Mouse (Mus musculus) ES-E14 (cell line): Measurements from ENCODE around the gene Fancg. TPM values are rescaled to one million over a fixed set of nuclear protein-coding genes. Genes with fewer than 3 reads are reported as not detected.

Experiments
- DNase-seq: peaks from one replicate; pipeline ENCODE4 v3.0.0-alpha.2; 2013; ENCODE audit warnings: low read depth, low spot score
- H3K27ac ChIP-seq: 2 replicates; pipeline ENCODE4 v1.5.1; 2012; ENCODE audit warnings: low read depth, mild to moderate bottlenecking, low read length, moderate library complexity, mixed read lengths; ENCODE audit not compliant: poor library complexity, insufficient read depth, severe bottlenecking
- H3K36me3 ChIP-seq: 2 replicates; pipeline ENCODE4 v1.6.1; 2012; ENCODE audit warnings: mild to moderate bottlenecking, low read length, moderate library complexity, mixed read lengths; ENCODE audit not compliant: control insufficient read depth, poor library complexity, insufficient read depth, severe bottlenecking
- H3K4me1 ChIP-seq, 2 experiments: fragments of 150-350 bp in 1 of 2; sonication (generic) in 1 of 2; 2 replicates each; pipeline ENCODE4 v1.6.1; 2012; ENCODE audit warnings: low read length in 2 of 2, mild to moderate bottlenecking in 1 of 2, mixed read lengths in 1 of 2; ENCODE audit not compliant: control insufficient read depth in 2 of 2, insufficient read depth in 2 of 2, poor library complexity in 1 of 2
- H3K4me3 ChIP-seq, 2 experiments: fragments of 150-350 bp in 1 of 2; sonication (generic) in 1 of 2; 2 replicates each; pipeline ENCODE4 v1.5.1; 2012; ENCODE audit warnings: low read length in 2 of 2, low read depth in 1 of 2, mild to moderate bottlenecking in 1 of 2, mixed read lengths in 1 of 2; ENCODE audit not compliant: insufficient read depth in 1 of 2, poor library complexity in 1 of 2, severe bottlenecking in 1 of 2
- H3K9ac ChIP-seq: 2 replicates; pipeline ENCODE4 v1.6.1; 2012; ENCODE audit warnings: low read depth, mild to moderate bottlenecking, low read length, mixed read lengths; ENCODE audit not compliant: poor library complexity, insufficient read depth, severe bottlenecking
- H3K9me3 ChIP-seq: fragments of 150-350 bp; sonication (generic); 2 replicates; pipeline ENCODE4 v1.6.1; 2012; ENCODE audit warnings: low read depth, mild to moderate bottlenecking, low read length; ENCODE audit not compliant: control insufficient read depth, insufficient read depth
- CHD2 ChIP-seq: IDR thresholded peaks from 2 replicates; pipeline ENCODE4 v1.6.1; 2014; ENCODE audit warnings: mild to moderate bottlenecking, low read depth, low read length, inconsistent platforms
- HCFC1 ChIP-seq: IDR thresholded peaks from 2 replicates; pipeline ENCODE4 v1.6.1; 2012; ENCODE audit warnings: low read length, inconsistent platforms, borderline replicate concordance; ENCODE audit not compliant: insufficient read depth
- MAFK ChIP-seq: IDR thresholded peaks from 2 replicates; pipeline ENCODE4 v1.6.1; 2014; ENCODE audit warnings: mild to moderate bottlenecking, low read depth, low read length, inconsistent platforms; ENCODE audit not compliant: insufficient read depth
- ZC3H11A ChIP-seq: IDR thresholded peaks from 2 replicates; pipeline ENCODE4 v1.6.1; 2012; ENCODE audit warnings: low read depth, mild to moderate bottlenecking, inconsistent platforms, low read length, borderline replicate concordance
- ZNF384 ChIP-seq: IDR thresholded peaks from 2 replicates; pipeline ENCODE4 v1.6.1; 2012; ENCODE audit warnings: low read depth, low read length, inconsistent platforms
- in situ Hi-C, 2 experiments: fragments of 600-800 bp; cut with MboI; formaldehyde crosslinking; loops; one replicate each; pipeline ENCODE4 v1.15.1; 2025; ENCODE audit warnings: low sequenced_read_pairs in 2 of 2, inconsistent platforms in 1 of 2; ENCODE audit not compliant: unreplicated experiment in 2 of 2
- total RNA-seq: library from RNA; depleted of rRNA; stranded (reverse); fragments of 300-350 nt; gene quantifications from 2 replicates; pipeline ENCODE4 v1.2.3, GENCODE M21; 2012

The Fancg gene
- total RNA-seq, 1 experiment = 13.0 TPM

- TF ChIP-seq HCFC1 = no peak
- TF ChIP-seq CHD2 = no peak
- TF ChIP-seq ZC3H11A = no peak
- no peak for TF ChIP-seq ZNF384
- no peak for TF ChIP-seq MAFK
- in situ Hi-C loops = no loop called here
- no peak overlapping the region for H3K4me3 ChIP-seq
Measured at GRCm38 (mm10) chr4:43036356-43036755, 26.1 kb upstream of the Fancg start.

DNA sequence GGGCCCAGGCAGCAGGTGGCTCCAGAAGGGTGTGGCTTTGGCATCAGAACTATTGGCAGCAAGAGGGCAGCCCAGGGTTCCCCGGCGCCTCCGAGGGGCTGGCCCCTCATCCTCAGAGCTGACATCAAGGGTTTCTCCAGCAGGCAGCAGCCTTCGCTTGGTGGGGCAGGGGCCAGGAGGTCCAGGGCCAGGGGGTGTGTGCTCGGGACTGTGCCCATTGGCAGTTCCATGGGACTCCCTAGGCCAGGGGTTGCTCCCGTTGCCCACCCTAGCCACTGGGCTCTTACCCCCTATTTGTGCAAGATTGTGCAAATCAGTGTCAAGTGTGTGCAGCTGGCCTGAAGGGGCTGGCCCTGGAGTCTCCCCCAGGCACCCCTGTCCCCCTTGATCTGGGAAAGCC, 25.5 kb upstream of the Fancg start:
- Histone ChIP-seq H3K4me3 (no peak overlapping the region), H3K9me3 (no peaks in the 10 kb centered on the region), H3K27ac (no peak overlapping the region), H3K36me3 (no peaks in the 10 kb centered on the region), H3K4me1 (peaks cover 0 to 3% of the 10 kb centered on the region in 2 experiments; a peak in 1 of 4 replicates), H3K9ac (no peak overlapping the region)
- in situ Hi-C loops = no loop called here
- DNase-seq = no peak
- TF ChIP-seq CHD2 = no peak
- no peak for TF ChIP-seq MAFK
- TF ChIP-seq ZC3H11A = no peak
- no peak for TF ChIP-seq ZNF384

More at GRCm38 (mm10) chr4:43036356-43036755, 26.1 kb upstream of the Fancg start:
- Histone ChIP-seq H3K9me3 (no peaks in the 10 kb centered on the region), H3K36me3 (no peaks in the 10 kb centered on the region), H3K27ac (no peak overlapping the region), H3K4me1 (peaks cover 0 to 3% of the 10 kb centered on the region in 2 experiments; a peak in 1 of 4 replicates), H3K9ac (no peak overlapping the region)
- DNase-seq = no peak

DNA sequence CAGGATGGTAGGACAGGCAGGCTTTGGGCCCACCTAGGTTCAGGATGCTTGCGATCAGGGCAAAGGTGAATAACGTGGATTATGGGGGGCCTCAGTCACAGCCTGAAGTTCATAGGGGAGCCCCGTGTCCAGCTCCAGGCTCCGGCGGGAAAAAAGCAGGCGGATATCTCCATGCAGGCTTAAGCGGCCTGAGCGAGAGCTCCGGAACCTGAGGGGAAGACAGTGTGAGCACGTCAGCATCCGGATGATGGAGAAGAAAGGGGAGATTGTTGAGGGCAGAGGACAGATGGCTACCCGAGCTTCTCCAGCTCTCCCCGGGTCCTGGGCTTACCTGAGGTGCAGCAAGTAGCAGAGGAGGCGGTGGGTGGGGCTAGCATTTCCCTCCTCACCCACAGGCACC, 23.2 kb upstream of the Fancg start:
- in situ Hi-C loops = no loop called here
- TF ChIP-seq MAFK (no peak), ZC3H11A (no peak), HCFC1 (no peak), CHD2 (no peak), ZNF384 (no peak)
- no peak overlapping the region for H3K27ac ChIP-seq
- H3K9me3 ChIP-seq = no peaks in the 10 kb centered on the region
- H3K36me3 ChIP-seq = peaks cover 11% of the 10 kb centered on the region
- no peak overlapping the region; the same call in 1 of the 2 replicates for H3K9ac ChIP-seq
- peaks cover 0 to 3% of the 10 kb centered on the region in 2 experiments; a peak in 1 of 4 replicates for H3K4me1 ChIP-seq
- H3K4me3 ChIP-seq = no peak overlapping the region
- DNase-seq = no peak

GRCm38 (mm10) chr4:43032501-43032900, 22.2 kb upstream of the Fancg start:
- in situ Hi-C loops = no loop called here
- Histone ChIP-seq H3K9me3 (no peaks in the 10 kb centered on the region), H3K4me1 (peaks cover 0 to 3% of the 10 kb centered on the region in 2 experiments; a peak in 1 of 4 replicates), H3K27ac (no peak overlapping the region), H3K36me3 (peaks cover 14% of the 10 kb centered on the region), H3K4me3 (no peak overlapping the region), H3K9ac (no peak overlapping the region)
- no peak for TF ChIP-seq HCFC1
- no peak for TF ChIP-seq CHD2
- TF ChIP-seq ZNF384 = no peak
- no peak for TF ChIP-seq MAFK
- no peak for TF ChIP-seq ZC3H11A
- no peak for DNase-seq
